Mouse (Mus musculus): ENCODE measurements around the gene Tnnc2. TPM values are rescaled to one million over a fixed set of nuclear protein-coding genes. Genes with fewer than 3 reads are reported as not detected.

Gene Tnnc2
- polyA plus RNA-seq, 1 experiment: 0.62 TPM

- peak overlapping the region; percentile 61 for H3K4me3 ChIP-seq (replicated peaks; ENCODE audit: insufficient read depth, low read depth, low read length)
- peak overlapping the region; percentile 78; the same call in 1 of the 2 replicates for H3K27ac ChIP-seq (ENCODE audit: insufficient read depth, low read length)
- no peaks in the 10 kb centered on the region for H3K27me3 ChIP-seq (ENCODE audit: control insufficient read depth, insufficient read depth, low read length)
- H3K4me1 ChIP-seq (ENCODE audit: control insufficient read depth, insufficient read depth, low read length): peaks cover 14% of the 10 kb centered on the region
- DNase-seq: peak in 1 of 2 experiments; percentile 42
- TF ChIP-seq CTCF (IDR thresholded peaks at IDR 0.05; ENCODE audit: borderline replicate concordance, insufficient read depth, low read depth, low read length) (no peak), POLR2A (IDR thresholded peaks at IDR 0.05; ENCODE audit: borderline replicate concordance, insufficient read depth, low read length) (no peak)
- WGBS: 89% methylated on average over 3 of the region's 3 CpGs
Measured at GRCm38 (mm10) chr2:164787032-164787431, 7.3 kb upstream of the Tnnc2 start.

- peaks cover 11% of the 10 kb centered on the region for H3K4me1 ChIP-seq (ENCODE audit: control insufficient read depth, insufficient read depth, low read length)
- TF ChIP-seq POLR2A (IDR thresholded peaks at IDR 0.05; ENCODE audit: borderline replicate concordance, insufficient read depth, low read length): no peak
- no peak for TF ChIP-seq CTCF (IDR thresholded peaks at IDR 0.05; ENCODE audit: borderline replicate concordance, insufficient read depth, low read depth, low read length)
- DNase-seq: no peak
- peak overlapping the region; percentile 78 for H3K27ac ChIP-seq (ENCODE audit: insufficient read depth, low read length)
- WGBS: 9% methylated on average over 15 of the region's 15 CpGs
- no peaks in the 10 kb centered on the region for H3K27me3 ChIP-seq (ENCODE audit: control insufficient read depth, insufficient read depth, low read length)
- H3K4me3 ChIP-seq (replicated peaks; ENCODE audit: insufficient read depth, low read depth, low read length): peak overlapping the region; percentile 61
Measured at GRCm38 (mm10) chr2:164786388-164786885, 6.7 kb upstream of the Tnnc2 start.

GRCm38 (mm10) chr2:164785481-164786387, 6.0 kb upstream of the Tnnc2 start, which contains the start of gene Snx21:
Snx21 (plus strand) TSS chr2:164785823.
- WGBS: 1% methylated on average over 89 of the region's 89 CpGs
- Histone ChIP-seq H3K27ac (ENCODE audit: insufficient read depth, low read length) (peak within 1 kb of the TSS; percentile 78), H3K4me3 (replicated peaks; ENCODE audit: insufficient read depth, low read depth, low read length) (peak within 1 kb of the TSS; percentile 61), H3K27me3 (ENCODE audit: control insufficient read depth, insufficient read depth, low read length) (no peaks in the 10 kb centered on the region), H3K4me1 (ENCODE audit: control insufficient read depth, insufficient read depth, low read length) (peaks cover 8% of the 10 kb centered on the region)
- peak; percentile 54; the same call in 1 of the 2 replicates for TF ChIP-seq POLR2A (IDR thresholded peaks at IDR 0.05; ENCODE audit: borderline replicate concordance, insufficient read depth, low read length)
- TF ChIP-seq CTCF (IDR thresholded peaks at IDR 0.05; ENCODE audit: borderline replicate concordance, insufficient read depth, low read depth, low read length): no peak
- peak; percentile 92 to 95 for DNase-seq

- H3K4me1 ChIP-seq (ENCODE audit: control insufficient read depth, insufficient read depth, low read length): peaks cover 8% of the 10 kb centered on the region
- H3K4me3 ChIP-seq (replicated peaks; ENCODE audit: insufficient read depth, low read depth, low read length): peak overlapping the region; percentile 61
- TF ChIP-seq CTCF (IDR thresholded peaks at IDR 0.05; ENCODE audit: borderline replicate concordance, insufficient read depth, low read depth, low read length) (no peak), POLR2A (IDR thresholded peaks at IDR 0.05; ENCODE audit: borderline replicate concordance, insufficient read depth, low read length) (no peak)
- no peak overlapping the region for H3K27ac ChIP-seq (ENCODE audit: insufficient read depth, low read length)
- no peaks in the 10 kb centered on the region for H3K27me3 ChIP-seq (ENCODE audit: control insufficient read depth, insufficient read depth, low read length)
- WGBS: 4% methylated on average over 7 of the region's 7 CpGs
- no peak for DNase-seq
Measured at GRCm38 (mm10) chr2:164784869-164785420, 5.2 kb upstream of the Tnnc2 start.

- Histone ChIP-seq H3K4me1 (ENCODE audit: control insufficient read depth, insufficient read depth, low read length) (peaks cover 9% of the 10 kb centered on the region), H3K27me3 (ENCODE audit: control insufficient read depth, insufficient read depth, low read length) (no peaks in the 10 kb centered on the region), H3K27ac (ENCODE audit: insufficient read depth, low read length) (no peak overlapping the region), H3K4me3 (replicated peaks; ENCODE audit: insufficient read depth, low read depth, low read length) (no peak overlapping the region)
- no peak for TF ChIP-seq CTCF (IDR thresholded peaks at IDR 0.05; ENCODE audit: borderline replicate concordance, insufficient read depth, low read depth, low read length)
- WGBS: 79% methylated on average over 7 of the region's 7 CpGs
- DNase-seq: no peak
Measured at GRCm38 (mm10) chr2:164783926-164784581, 4.3 kb upstream of the Tnnc2 start.

- H3K4me1 ChIP-seq (ENCODE audit: control insufficient read depth, insufficient read depth, low read length): peaks cover 10% of the 10 kb centered on the region
- WGBS: 43% methylated on average over 4 of the region's 4 CpGs
Measured at GRCm38 (mm10) chr2:164781876-164782275, 2.1 kb upstream of the Tnnc2 start.

GRCm38 (mm10) chr2:164778809-164779208, 958 bp downstream of the Tnnc2 start:
- H3K27me3 ChIP-seq (ENCODE audit: control insufficient read depth, insufficient read depth, low read length): no peaks in the 10 kb centered on the region
- no peak overlapping the region for H3K27ac ChIP-seq (ENCODE audit: insufficient read depth, low read length)
- H3K4me3 ChIP-seq (replicated peaks; ENCODE audit: insufficient read depth, low read depth, low read length): no peak overlapping the region
- peak in 1 of 2 experiments; percentile 55 for DNase-seq
- H3K4me1 ChIP-seq (ENCODE audit: control insufficient read depth, insufficient read depth, low read length): peaks cover 10% of the 10 kb centered on the region
- TF ChIP-seq POLR2A (IDR thresholded peaks at IDR 0.05; ENCODE audit: borderline replicate concordance, insufficient read depth, low read length) (no peak), CTCF (IDR thresholded peaks at IDR 0.05; ENCODE audit: borderline replicate concordance, insufficient read depth, low read depth, low read length) (no peak)
- 12% methylated on average over 7 of the region's 7 CpGs for WGBS

More at GRCm38 (mm10) chr2:164781876-164782275, 2.1 kb upstream of the Tnnc2 start:
- TF ChIP-seq POLR2A (IDR thresholded peaks at IDR 0.05; ENCODE audit: borderline replicate concordance, insufficient read depth, low read length) (no peak), CTCF (IDR thresholded peaks at IDR 0.05; ENCODE audit: borderline replicate concordance, insufficient read depth, low read depth, low read length) (no peak)
- H3K27me3 ChIP-seq (ENCODE audit: control insufficient read depth, insufficient read depth, low read length): no peaks in the 10 kb centered on the region
- H3K27ac ChIP-seq (ENCODE audit: insufficient read depth, low read length): no peak overlapping the region
- no peak for DNase-seq
- no peak overlapping the region for H3K4me3 ChIP-seq (replicated peaks; ENCODE audit: insufficient read depth, low read depth, low read length)
